Mouse (Mus musculus) heart, embryonic 13.5 days (tissue): Measurements from ENCODE around the gene Gm21477. TPM values are rescaled to one million over a fixed set of nuclear protein-coding genes. Genes with fewer than 3 reads are reported as not detected.
"Not testable (repeated sequence)": the region's sequence is repeated elsewhere in the genome, so short reads cannot be mapped to it uniquely, and the experiment has no call there.

Experiments
- ATAC-seq: fragments of 200-750 bp; cut with Nextera tagmentation; 2 replicates; pipeline ENCODE4 v1.8.0; 2017; ENCODE audit warnings: moderate TSS enrichment; ENCODE audit not compliant: insufficient number of reproducible peaks, low FRiP score, low TSS enrichment; ENCODE audit errors: extremely low read depth
- H3K27ac ChIP-seq: fragments of 300-500 bp; sonication (generic); replicated peaks from 2 replicates; pipeline ENCODE4 v1.5.1; 2015; ENCODE audit warnings: moderate library complexity, mild to moderate bottlenecking, inconsistent platforms
- H3K27me3 ChIP-seq: fragments of 300-500 bp; sonication (generic); replicated peaks from 2 replicates; pipeline ENCODE4 v1.6.1; 2015; ENCODE audit warnings: mild to moderate bottlenecking, inconsistent platforms
- H3K36me3 ChIP-seq: fragments of 300-500 bp; sonication (generic); 2 replicates; pipeline ENCODE4 v1.6.1; 2015; ENCODE audit warnings: mild to moderate bottlenecking, inconsistent platforms
- H3K4me1 ChIP-seq: fragments of 300-500 bp; sonication (generic); 2 replicates; pipeline ENCODE4 v1.6.1; 2015; ENCODE audit warnings: inconsistent platforms
- H3K4me2 ChIP-seq: fragments of 300-500 bp; sonication (generic); 2 replicates; pipeline ENCODE4 v1.6.1; 2015; ENCODE audit warnings: inconsistent platforms, mild to moderate bottlenecking, moderate library complexity
- H3K4me3 ChIP-seq: fragments of 300-500 bp; sonication (generic); 2 replicates; pipeline ENCODE4 v1.5.1; 2015; ENCODE audit warnings: moderate library complexity, mild to moderate bottlenecking, inconsistent platforms
- H3K9ac ChIP-seq: fragments of 300-500 bp; sonication (generic); 2 replicates; pipeline ENCODE4 v1.6.1; 2015; ENCODE audit warnings: inconsistent platforms, mild to moderate bottlenecking, moderate library complexity
- H3K9me3 ChIP-seq: fragments of 300-500 bp; sonication (generic); 2 replicates; pipeline ENCODE4 v1.6.1; 2016; ENCODE audit warnings: inconsistent platforms
- WGBS: fragments of 180-500 bp; shearing (Covaris S2); methylation state at CpG from one replicate; pipeline ENCODE4 v1.1.7; 2015; ENCODE audit warnings: mixed read lengths; 5-methylcytosine and 5-hydroxymethylcytosine counted together
- polyA plus RNA-seq: library from polyadenylated mRNA; unstranded; fragments of >200 nt; fragmentation: Nextera tagmentation; extraction: Ambion mirVana; gene quantifications from 2 replicates; pipeline ENCODE4 v1.2.1, GENCODE M21; 2015

Gm21477 gene
- polyA plus RNA-seq, result not detected in 2 replicates

- not testable (repeated sequence) for H3K4me3 ChIP-seq, H3K4me1 ChIP-seq, ATAC-seq, H3K27me3 ChIP-seq, H3K9ac ChIP-seq, H3K9me3 ChIP-seq, H3K4me2 ChIP-seq, H3K27ac ChIP-seq, H3K36me3 ChIP-seq
- 60% methylated on average over 1 of the region's 6 CpGs for WGBS
These were observed at the start of gene Gm21477 for GRCm38 (mm10) chrY:87116521-87116920. Gm21477 (plus strand) TSS chrY:87116821.
